Mouse (Mus musculus): ENCODE results near the gene Rassf2.

The Rassf2 gene

DNA sequence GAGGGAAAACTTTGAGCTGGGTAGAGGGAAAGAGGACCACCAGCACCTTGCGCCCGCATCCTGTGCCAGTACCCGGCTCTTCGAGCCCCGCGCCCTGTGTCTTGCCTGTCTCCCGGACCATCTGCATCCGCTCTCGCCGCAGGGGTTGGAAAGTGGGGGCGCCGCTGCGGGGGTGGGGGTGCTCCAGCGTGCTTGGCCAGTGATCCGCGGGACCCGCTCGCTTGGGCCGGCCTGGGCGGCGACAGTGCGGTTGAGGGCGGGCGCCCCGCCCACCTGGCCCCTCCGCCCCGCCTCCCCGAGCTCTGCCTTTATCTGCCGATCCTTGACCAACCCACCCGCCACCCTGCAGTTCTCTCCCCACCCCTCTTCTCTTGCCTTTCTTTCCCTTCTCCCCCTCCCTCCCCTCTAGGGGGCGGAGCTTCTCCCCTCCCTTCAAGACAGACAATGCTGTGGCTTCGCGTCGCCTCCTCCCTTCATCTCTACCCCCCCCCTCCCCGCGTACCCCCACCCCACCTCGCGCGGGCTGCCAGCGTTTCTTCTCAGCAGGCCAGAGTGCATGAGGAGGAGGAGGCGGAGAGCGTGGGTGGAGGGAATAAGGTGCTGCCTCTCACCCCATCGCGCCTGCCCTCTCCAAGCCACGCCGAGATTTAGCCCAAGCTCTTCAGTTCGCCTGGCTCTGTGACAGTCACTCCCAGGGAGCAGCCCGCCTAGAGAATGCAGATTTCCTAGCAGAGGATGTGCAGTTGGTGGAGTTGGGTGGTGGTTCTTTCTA is at the start of gene Rassf2:
Rassf2 (minus strand) TSS at position 613 of the 772 bp plus-strand sequence.
- peak; percentile 95 for DNase-seq (ENCODE audit: low read depth, low spot score)

DNA sequence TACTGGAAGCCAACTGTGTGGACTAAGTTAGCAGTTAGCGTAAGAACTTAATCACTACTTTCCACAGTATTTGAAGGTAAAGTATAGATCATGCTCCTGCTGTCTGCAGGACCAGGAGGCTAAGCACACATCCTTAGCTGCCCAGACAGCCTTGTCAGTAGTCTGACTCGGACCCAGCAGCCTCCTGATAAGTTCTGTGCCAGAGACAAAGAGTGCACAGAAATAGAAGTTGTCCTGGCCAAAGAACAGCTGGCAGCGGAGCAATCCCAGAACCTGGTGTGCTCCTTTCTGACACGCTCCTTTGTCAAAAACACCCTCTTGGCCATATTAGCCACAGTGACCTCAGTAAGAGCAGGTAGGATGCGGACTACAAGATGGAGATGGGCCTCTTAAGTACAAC is 49.1 kb upstream of the Rassf2 start:
- no peak for DNase-seq (ENCODE audit: low read depth, low spot score)

DNA sequence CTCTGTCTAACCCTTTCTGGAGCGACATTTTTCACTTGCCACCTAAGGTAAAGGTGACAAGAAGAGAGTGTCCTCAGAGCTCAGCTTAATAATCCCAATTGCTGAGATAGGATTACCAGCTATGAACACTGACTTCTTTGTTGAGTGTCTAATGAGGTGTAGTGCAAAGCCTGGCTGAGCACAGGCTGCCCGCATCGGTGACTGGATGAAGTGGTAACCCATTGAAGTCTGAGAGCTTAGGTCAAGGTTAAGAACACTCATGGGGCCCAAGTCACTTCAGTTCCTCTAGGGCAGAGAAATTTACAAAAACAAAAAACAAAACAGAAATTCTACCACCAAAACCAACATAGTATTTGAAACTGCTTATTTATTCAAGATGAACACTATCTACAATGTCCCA is 43.0 kb upstream of the Rassf2 start:
- no peak for DNase-seq (ENCODE audit: low read depth, low spot score)

DNA sequence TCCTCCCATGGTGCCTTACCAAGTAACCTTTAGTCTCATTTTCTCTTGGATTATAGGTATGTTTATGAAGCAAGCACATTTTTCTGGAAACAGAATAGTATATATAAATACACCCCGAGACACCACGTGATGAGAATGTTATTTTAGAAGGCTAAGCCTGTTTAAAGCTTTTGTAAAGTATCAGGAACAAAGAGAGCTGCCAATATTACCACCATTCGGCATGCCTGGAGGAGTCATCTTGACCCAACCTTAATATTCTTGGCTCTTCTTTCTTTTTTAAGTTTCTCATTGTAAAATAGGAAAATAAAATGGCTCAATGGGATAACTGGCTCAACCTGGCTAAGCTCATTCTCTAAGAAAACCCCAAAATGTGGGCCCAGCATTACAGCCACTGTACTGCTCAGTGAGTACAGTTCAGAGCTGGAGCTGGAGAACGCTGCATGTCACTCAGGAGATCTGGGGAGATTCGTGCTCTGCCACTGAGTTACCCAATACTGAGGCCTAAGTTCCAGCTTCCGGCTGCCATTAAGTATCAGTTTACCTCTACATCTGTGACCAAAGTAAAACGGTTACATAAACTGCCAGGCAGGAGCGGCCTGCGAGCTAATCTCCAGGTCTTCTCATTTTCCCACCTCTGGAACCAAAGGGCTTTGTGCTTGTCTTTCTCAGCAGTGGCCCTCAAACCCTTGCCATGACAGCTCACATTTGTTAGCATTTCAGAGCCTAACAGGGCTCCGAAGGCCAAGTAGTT is 40.1 kb upstream of the Rassf2 start:
- no peak for DNase-seq (ENCODE audit: low read depth, low spot score)

DNA sequence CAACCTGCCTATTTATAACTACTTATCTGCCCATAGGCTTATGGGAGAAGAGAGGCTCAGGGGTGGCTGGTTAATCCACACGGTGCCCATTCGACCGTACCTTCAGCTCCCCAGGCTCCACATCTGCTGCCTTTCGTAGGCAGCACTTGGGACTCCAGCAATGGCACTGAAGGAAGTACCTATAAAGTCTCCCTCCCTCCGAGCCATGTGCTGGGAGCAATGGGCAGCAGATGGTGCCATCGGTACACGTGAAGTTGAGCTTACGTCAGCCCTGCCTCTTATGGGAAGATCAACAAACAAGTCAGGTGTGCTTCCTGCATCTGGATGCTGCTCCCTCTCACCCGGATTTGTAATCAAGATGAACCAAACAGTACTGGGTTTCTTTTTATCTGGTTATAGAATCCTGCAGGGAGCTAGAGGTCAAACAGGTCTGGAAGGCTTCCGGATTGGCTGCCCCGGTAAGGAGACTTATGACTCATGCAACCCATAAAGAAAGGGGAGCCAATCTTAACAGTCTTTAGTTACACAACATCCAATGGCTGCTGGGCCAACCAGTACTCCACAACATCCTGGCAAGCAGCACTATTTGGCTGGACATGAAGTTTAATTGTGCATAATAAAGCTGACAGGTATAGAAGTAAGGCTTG is 34.2 kb upstream of the Rassf2 start:
- DNase-seq (ENCODE audit: low read depth, low spot score) = no peak

DNA sequence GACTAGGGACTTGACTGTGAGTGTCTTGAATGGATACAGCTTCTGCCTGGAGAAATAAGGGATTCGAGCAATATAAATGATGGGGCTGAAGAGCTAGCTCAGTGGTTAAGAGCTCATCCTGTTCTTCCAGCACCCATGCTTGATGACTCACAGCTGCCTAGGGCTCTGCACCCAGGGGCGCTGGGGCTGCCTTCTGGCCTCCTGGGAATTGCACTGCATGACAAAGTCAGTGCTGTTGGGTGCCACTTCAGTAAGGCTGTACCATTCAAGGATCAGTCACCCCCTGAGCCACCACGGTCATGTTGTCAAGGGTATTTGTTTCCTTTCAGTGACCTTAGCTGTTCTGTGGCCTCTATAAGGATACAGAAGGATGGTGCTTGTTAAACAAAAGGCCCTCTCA is 33.7 kb upstream of the Rassf2 start:
- DNase-seq (ENCODE audit: low read depth, low spot score) = no peak

DNA sequence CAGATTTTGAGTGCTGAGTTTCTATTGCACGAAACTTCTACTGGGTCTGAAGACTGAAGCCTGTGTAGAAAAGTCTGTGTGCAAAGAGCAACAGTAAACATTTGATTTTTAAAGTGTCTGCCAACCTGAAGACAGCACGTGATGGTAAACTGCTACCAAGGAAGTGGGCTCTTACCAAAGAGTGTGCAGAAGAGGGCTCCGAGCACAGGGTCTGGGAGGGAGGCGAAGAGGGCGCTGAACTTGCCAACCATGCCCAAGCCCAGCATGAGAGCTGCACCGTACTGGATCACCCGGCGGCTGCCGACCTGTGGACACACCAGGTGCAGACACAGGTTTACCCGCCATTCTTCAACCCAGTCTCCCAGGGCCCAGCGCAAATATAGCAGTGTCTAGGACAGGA is 31.8 kb upstream of the Rassf2 start:
- DNase-seq (ENCODE audit: low read depth, low spot score) = no peak

DNA sequence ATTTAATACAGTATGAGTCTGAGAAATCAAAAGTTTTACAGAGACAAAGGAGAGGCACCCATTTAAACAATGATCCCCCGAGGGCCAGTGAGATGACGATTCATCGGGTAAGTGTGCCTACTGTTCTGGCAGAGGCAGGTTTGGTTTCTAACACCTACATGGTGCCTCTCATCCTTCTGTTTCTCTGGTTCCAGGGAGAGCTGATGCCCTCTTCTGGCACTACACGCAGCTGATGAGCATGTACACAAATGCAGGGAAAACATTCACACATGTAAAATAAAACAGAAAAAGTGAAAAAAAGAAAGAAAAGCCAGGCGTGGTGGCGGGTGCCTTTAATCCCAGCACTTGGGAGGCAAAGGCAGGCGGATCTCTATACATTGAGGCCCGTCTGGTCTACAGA is 29.9 kb upstream of the Rassf2 start:
- DNase-seq (ENCODE audit: low read depth, low spot score) = no peak

DNA sequence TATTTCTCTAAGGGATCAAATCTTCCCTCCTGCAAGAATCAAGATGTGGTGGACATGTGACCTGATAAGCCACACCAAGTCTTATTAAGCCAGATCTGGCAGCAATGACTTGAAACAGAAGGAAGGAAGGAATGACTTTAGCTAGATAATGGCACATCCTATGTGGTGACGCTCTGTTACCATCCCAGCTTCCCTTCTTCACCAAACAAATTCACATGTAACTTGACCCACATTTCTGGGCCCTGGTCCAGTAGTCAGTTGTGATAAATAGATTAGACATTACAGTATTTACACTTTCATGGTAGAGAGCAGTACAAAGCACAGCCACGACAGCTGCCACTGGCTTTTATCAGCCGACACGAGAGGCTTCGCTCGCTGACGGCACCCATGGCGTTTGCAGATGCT is 25.3 kb upstream of the Rassf2 start:
- DNase-seq (ENCODE audit: low read depth, low spot score) = no peak

DNA sequence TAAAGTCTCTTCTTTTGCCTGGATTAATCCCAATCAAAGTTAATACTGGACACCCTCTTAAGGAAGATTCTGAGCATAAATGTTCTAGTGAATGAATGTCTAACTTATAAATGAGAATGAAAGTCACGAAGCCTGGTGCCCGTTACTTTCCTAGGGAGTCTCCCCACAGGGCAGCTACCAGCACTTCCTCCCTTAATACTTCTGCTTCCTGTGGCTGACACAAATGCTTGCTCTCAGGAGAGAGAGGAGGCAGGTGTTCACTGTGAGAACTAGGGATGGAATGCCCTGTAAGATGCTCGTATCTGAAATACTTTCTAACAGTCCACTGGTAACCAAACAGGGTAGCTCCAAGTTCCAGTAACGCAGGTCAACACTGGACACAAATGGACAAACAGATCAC is 23.8 kb upstream of the Rassf2 start:
- DNase-seq (ENCODE audit: low read depth, low spot score) = no peak

DNA sequence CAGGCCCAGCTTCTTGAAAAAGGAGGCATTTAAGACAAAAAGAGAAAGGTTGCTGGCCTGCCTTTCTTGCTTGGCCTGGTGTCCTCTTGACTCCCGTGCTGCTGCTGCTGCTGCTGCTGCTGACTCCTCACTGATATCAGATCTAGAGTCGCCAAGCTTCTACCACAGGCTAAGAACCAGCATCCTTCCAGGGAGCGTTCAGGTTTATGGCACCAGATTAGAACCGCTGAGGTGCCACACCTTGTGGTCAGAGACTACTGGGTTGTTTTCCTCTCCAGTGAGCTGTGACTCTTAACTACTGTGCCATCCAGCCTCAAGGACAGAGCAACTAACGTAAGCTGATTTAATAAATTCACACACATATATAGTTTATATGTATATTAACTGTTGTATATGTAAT is 21.7 kb upstream of the Rassf2 start:
- no peak for DNase-seq (ENCODE audit: low read depth, low spot score)

DNA sequence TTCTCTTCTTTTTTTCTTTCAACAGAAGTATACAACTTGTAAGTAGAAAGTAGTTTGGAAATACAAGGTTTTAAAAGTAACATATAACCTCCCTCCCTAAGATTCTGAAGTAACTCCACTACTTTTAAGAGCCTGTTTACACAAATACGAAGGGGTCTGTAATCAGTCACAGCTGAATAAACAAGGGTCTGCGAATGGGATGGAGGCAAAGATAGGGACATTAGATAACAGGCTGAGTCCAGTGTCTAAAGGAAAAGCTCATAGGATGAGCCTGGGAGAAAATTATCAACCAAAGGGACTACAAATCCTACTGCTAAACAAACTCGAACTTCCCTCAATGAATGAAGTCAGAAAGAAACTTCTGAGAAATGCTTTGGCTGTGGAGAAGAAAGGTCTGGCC is 19.9 kb upstream of the Rassf2 start:
- no peak for DNase-seq (ENCODE audit: low read depth, low spot score)

DNA sequence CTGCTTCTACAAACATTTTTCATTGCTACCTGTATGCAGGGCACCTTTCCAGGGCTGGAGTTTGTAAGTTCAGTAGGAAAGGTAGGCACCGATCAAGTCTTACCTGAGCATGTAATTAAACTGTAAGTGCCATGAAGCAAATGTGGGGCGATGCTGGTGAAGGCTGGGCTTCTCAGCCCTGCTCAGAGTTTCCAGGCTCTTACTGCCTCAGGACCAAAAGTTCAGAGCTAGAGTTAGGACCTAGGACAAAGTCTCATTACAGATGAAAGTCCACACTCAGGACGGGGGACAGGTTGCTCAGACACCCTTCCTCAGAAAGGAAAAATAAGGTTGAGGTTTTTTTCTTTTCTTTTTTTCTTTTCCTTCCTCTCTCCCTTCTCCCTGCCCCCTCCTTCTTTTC is 19.4 kb upstream of the Rassf2 start:
- no peak for DNase-seq (ENCODE audit: low read depth, low spot score)

DNA sequence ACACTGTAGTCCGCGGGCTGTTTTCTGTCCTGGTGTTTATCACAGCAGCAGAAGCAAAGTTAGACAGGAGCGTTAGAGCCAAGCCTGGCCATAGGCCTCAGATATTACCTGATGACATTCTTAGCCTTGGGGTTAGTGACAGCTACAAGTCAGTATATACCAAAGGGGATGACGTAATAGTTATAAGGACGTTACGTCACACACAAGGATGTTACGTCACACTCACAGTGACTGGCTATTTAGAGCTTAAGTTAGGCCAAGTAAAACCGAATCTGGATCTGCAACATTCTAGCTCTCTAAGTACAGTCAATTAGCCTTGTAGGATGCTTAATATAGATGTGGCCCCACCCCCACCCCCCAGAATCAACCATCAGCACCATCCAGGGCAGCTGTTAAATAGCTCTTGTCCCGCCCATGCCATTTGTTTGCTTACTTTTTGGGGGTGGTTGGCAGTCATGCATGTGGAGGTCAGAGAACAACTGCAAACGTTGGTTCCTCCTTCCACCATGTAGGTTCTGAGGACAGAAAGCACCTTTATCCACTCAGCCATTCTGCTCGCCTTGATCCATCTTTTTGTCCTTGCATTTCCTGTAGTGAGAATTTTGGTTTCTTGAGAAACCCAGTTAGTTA is 18.2 kb upstream of the Rassf2 start:
- no peak for DNase-seq (ENCODE audit: low read depth, low spot score)

DNA sequence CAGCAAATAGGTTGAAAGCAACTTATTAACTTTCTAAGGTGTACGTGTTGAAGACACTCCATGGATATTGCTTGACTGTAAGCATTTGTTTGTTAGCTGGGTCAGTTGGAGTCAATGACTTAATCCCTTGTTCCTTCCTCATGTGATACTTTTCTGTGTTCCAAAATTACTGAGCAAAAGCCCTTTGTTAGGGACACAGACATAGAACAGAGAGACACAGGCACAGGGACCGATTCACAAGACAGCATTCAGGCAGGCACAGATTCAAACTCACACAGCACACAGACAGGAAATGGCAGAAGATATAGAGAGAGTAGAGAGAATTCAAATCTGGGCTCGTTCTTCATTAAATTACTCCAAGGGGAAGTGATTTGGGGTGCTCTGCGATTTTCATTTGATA is 17.3 kb upstream of the Rassf2 start:
- DNase-seq (ENCODE audit: low read depth, low spot score) = no peak

DNA sequence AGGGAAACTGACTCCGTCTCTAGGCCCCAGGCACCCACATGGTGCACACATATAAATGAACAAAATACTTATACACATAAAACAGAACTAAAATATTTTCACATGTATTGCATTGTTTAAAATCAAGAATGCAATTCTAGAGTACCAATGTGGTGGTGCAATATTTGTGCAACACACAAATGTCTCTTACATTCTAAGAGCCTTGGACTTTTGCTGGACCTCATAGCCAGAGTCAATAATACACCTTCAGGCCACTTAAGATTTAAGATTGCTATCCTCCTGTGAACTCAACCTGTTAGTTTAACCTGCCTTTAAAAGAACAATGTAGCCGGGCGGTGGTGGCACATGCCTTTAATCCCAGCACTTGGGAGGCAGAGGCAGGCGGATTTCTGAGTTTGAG is 16.6 kb upstream of the Rassf2 start:
- no peak for DNase-seq (ENCODE audit: low read depth, low spot score)

DNA sequence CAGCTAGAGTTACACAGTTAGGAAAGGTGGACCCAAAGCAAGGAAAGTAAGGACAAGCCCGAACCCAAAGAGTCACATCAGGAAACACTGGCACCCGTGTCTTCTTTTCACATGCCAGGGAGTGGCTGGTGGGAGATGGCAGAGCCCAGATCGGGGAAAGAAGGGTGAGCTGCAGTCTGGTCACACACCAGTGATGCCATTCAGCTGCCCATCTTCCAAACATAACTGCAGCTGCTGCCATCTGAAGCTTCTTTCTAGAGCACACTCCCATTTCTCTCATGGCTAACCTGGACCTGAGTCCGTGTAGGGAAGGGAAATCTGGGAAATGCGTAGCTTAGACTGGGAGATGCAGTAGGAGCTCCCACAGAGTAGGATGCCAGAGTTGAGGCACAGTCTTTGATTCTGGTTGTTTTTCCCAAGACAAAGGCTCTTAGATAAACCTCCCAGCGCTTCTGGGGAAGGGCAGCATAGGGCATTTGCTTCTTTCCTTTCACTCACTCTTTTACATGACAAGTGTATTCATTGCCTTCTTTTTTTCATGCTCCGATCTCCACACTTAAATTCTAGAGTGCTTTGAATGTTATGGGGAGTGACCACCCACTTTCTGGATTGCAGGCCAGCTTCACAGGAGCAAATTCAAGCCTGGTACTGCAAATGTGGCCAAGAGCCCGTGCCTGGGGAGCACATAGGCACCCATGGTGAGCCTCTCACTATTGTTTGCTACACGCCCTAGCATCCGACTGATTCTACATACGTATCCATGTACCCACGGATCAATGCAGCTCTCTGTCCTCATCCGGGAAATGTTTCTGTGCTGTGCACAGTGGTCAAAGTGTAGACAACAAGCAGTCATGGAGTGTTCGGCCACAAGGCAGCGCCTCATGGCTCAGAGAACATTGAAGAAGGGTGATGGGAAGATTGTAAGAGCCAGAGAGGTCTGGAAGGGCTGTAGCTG is 14.5 kb upstream of the Rassf2 start:
- DNase-seq (ENCODE audit: low read depth, low spot score) = no peak

DNA sequence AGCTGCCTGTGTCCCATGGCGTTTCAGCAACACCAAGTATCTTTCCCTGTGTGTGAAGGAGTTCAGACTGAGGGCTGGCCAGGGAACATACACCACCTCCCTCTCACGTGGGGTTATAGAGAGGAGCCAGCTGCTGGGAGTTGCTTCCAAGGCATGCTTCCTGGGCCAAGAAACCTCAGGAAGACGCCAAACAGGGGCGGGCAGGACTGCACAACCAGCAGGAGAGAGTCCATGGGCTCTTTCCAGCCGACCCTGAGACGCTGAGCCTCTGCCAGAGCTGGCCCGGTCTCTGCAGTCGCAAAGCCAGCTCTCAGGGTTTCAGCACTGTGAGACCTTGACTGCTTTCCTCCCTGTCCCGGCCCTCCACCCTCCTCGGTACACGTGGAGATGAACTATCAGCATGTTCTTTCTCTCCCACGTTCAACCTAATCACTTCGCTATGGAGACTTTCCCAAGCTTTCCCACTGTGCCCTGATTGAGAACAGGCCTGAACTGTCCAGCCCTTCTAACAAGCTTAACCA is 13.1 kb upstream of the Rassf2 start:
- DNase-seq (ENCODE audit: low read depth, low spot score) = peak; percentile 51

DNA sequence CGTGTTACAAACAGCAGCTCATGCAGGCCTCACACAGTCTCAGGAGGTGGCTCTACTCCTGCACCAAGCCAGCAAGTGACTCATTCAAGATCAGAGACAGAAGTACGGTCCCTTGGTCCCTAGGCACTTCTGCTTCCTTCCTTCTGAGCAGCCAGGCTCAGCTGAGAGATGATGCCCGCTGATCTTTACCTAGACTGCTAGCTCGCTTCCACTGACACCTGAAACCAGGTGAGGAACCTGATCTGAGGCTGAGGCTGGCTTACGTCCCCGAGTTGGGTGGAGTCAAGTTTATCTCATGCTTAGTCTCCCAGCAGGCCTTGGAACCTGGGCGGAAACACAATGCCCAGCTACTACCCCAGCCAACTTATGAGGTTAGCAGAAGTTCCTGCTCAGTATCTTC is 9.8 kb upstream of the Rassf2 start:
- no peak for DNase-seq (ENCODE audit: low read depth, low spot score)

DNA sequence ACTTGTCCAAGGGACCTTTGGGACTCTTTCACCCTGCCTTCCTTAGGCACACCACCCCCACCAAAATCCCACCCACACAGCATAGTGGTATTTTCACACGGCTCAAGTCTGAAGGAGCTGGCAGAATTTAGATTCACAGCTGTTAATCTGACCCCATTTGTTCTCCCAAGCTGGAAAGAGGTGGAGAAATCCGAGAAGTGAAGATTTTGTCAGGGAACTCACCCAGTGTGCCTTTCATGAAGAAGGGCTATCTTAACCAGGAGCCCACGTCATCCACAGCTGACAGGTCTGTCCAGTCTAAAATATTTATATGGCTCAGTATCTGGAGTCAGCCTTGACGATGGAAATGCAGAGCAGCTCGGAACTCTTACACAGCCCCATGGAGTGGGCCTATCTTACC is 6.3 kb upstream of the Rassf2 start:
- DNase-seq (ENCODE audit: low read depth, low spot score) = no peak

DNA sequence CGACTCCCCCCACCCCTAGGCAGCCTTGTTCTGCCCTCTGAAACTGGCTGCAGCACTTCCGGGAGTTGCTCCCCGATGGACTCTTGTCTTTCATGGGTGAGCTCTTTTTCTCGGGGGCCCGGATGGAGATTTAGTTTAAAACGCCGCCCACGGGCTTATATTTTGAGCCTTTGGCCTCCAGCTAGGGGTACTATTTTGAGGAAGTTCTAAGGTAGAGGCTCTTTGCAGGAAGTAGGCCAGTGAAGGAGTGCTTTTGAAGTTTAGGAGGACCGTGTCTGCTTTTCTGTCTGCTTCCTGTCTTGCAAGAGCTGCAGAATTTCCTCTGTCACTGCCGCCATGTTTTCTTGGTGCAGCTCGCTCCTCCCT is 5.4 kb upstream of the Rassf2 start:
- no peak for DNase-seq (ENCODE audit: low read depth, low spot score)
